Mouse (Mus musculus): ENCODE measurements around the gene Reep3. TPM values are rescaled to one million over a fixed set of nuclear protein-coding genes. Genes with fewer than 3 reads are reported as not detected.

Reep3 gene
- polyA plus RNA-seq, 1 experiment from 2014 or later: 44.9 TPM

GRCm38 (mm10) chr10:67072600-67072999, 24.1 kb downstream of the Reep3 start:
- WGBS: 95% methylated on average over 4 of the region's 4 CpGs
- H3K36me3 ChIP-seq: no peaks in the 10 kb centered on the region; the same call in 1 of the 2 replicates
- no peak overlapping the region for H3K27ac ChIP-seq
- no peak overlapping the region for H3K4me3 ChIP-seq
- H3K4me1 ChIP-seq (replicated peaks): peaks cover 14% of the 10 kb centered on the region
- no peaks in the 10 kb centered on the region for H3K9me3 ChIP-seq
- no peak overlapping the region for H3K9ac ChIP-seq
- H3K27me3 ChIP-seq: no peaks in the 10 kb centered on the region
- ATAC-seq (ENCODE audit: low FRiP score): no peak
- no peak overlapping the region for H3K4me2 ChIP-seq

- no peaks in the 10 kb centered on the region for H3K27me3 ChIP-seq
- H3K4me3 ChIP-seq: no peak overlapping the region
- H3K27ac ChIP-seq: no peak overlapping the region
- no peak overlapping the region for H3K9ac ChIP-seq
- no peak for ATAC-seq (ENCODE audit: low FRiP score)
- H3K36me3 ChIP-seq: no peaks in the 10 kb centered on the region; the same call in 1 of the 2 replicates
- H3K9me3 ChIP-seq: no peaks in the 10 kb centered on the region
- peaks cover 12% of the 10 kb centered on the region for H3K4me1 ChIP-seq (replicated peaks)
- no peak overlapping the region for H3K4me2 ChIP-seq
- 89% methylated on average over 5 of the region's 5 CpGs for WGBS
Measured at GRCm38 (mm10) chr10:67071884-67072283, 24.9 kb downstream of the Reep3 start.

GRCm38 (mm10) chr10:67071389-67071788, 25.4 kb downstream of the Reep3 start:
- H3K27me3 ChIP-seq: no peaks in the 10 kb centered on the region
- H3K36me3 ChIP-seq: no peaks in the 10 kb centered on the region; the same call in 1 of the 2 replicates
- ATAC-seq (ENCODE audit: low FRiP score): no peak
- H3K4me2 ChIP-seq: no peak overlapping the region
- H3K9me3 ChIP-seq: no peaks in the 10 kb centered on the region
- H3K27ac ChIP-seq: no peak overlapping the region
- 80% methylated on average over 4 of the region's 4 CpGs for WGBS
- H3K4me3 ChIP-seq: no peak overlapping the region
- H3K4me1 ChIP-seq (replicated peaks): peaks cover 9% of the 10 kb centered on the region
- H3K9ac ChIP-seq: no peak overlapping the region

GRCm38 (mm10) chr10:67069013-67069412, 27.7 kb downstream of the Reep3 start:
- H3K27ac ChIP-seq: no peak overlapping the region
- peaks cover 14% of the 10 kb centered on the region for H3K4me1 ChIP-seq (replicated peaks)
- no peak for ATAC-seq (ENCODE audit: low FRiP score)
- 96% methylated on average over 10 of the region's 10 CpGs for WGBS
- H3K27me3 ChIP-seq: no peaks in the 10 kb centered on the region
- no peak overlapping the region for H3K9ac ChIP-seq
- H3K4me2 ChIP-seq: no peak overlapping the region
- no peak overlapping the region for H3K4me3 ChIP-seq
- H3K9me3 ChIP-seq: no peaks in the 10 kb centered on the region
- H3K36me3 ChIP-seq: no peaks in the 10 kb centered on the region; the same call in 1 of the 2 replicates

GRCm38 (mm10) chr10:67066421-67066820, 30.3 kb downstream of the Reep3 start:
- Histone ChIP-seq H3K4me1 (replicated peaks) (peaks cover 23% of the 10 kb centered on the region), H3K27ac (peak overlapping the region; percentile 71), H3K9ac (no peak overlapping the region), H3K36me3 (no peaks in the 10 kb centered on the region; the same call in 1 of the 2 replicates), H3K9me3 (no peaks in the 10 kb centered on the region), H3K27me3 (no peaks in the 10 kb centered on the region), H3K4me3 (no peak overlapping the region), H3K4me2 (no peak overlapping the region)
- ATAC-seq (ENCODE audit: low FRiP score): 0 out of 2 replicates have a peak, but pooled peaks have one; percentile 26
- WGBS: 51% methylated on average over 3 of the region's 3 CpGs

GRCm38 (mm10) chr10:67065927-67066326, 30.8 kb downstream of the Reep3 start:
- 21% methylated on average over 5 of the region's 5 CpGs for WGBS
- H3K4me2 ChIP-seq: no peak overlapping the region
- H3K27me3 ChIP-seq: no peaks in the 10 kb centered on the region
- no peak overlapping the region for H3K9ac ChIP-seq
- peak overlapping the region; percentile 71 for H3K27ac ChIP-seq
- H3K4me3 ChIP-seq: no peak overlapping the region
- no peaks in the 10 kb centered on the region for H3K9me3 ChIP-seq
- ATAC-seq (ENCODE audit: low FRiP score): peak; percentile 21; the same call in 1 of the 2 replicates
- H3K4me1 ChIP-seq (replicated peaks): peaks cover 28% of the 10 kb centered on the region
- no peaks in the 10 kb centered on the region; the same call in 1 of the 2 replicates for H3K36me3 ChIP-seq

- Histone ChIP-seq H3K9ac (no peak overlapping the region), H3K4me3 (no peak overlapping the region), H3K27me3 (no peaks in the 10 kb centered on the region), H3K36me3 (no peaks in the 10 kb centered on the region; the same call in 1 of the 2 replicates), H3K4me1 (replicated peaks) (peaks cover 28% of the 10 kb centered on the region), H3K27ac (peak overlapping the region; percentile 71), H3K9me3 (no peaks in the 10 kb centered on the region), H3K4me2 (no peak overlapping the region)
- WGBS: 76% methylated on average over 7 of the region's 7 CpGs
- peak; percentile 2; the same call in 1 of the 2 replicates for ATAC-seq (ENCODE audit: low FRiP score)
Measured at GRCm38 (mm10) chr10:67065277-67065887, 31.4 kb downstream of the Reep3 start.

- Histone ChIP-seq H3K27me3 (no peaks in the 10 kb centered on the region), H3K9me3 (no peaks in the 10 kb centered on the region), H3K36me3 (no peaks in the 10 kb centered on the region), H3K4me2 (peak overlapping the region; percentile 16), H3K27ac (peak overlapping the region; percentile 78), H3K9ac (peak overlapping the region; percentile 35; the same call in 1 of the 2 replicates), H3K4me1 (replicated peaks) (peaks cover 36% of the 10 kb centered on the region), H3K4me3 (no peak overlapping the region)
- whole genome bisulfite sequencing: 53% methylated on average over 4 of the region's 4 CpGs
- no peak for ATAC-seq (ENCODE audit: low FRiP score)
Measured at GRCm38 (mm10) chr10:67061823-67062222, 34.9 kb downstream of the Reep3 start.

GRCm38 (mm10) chr10:67061367-67061801, 35.4 kb downstream of the Reep3 start:
- no peaks in the 10 kb centered on the region for H3K27me3 ChIP-seq
- H3K4me3 ChIP-seq: no peak overlapping the region
- no peaks in the 10 kb centered on the region for H3K9me3 ChIP-seq
- H3K9ac ChIP-seq: 0 out of 2 replicates have a peak overlapping the region, but pooled peaks have one; percentile 35
- H3K36me3 ChIP-seq: no peaks in the 10 kb centered on the region
- ATAC-seq (ENCODE audit: low FRiP score): no peak
- peak overlapping the region; percentile 16 for H3K4me2 ChIP-seq
- peaks cover 37% of the 10 kb centered on the region for H3K4me1 ChIP-seq (replicated peaks)
- 21% methylated on average over 10 of the region's 10 CpGs for WGBS
- H3K27ac ChIP-seq: peak overlapping the region; percentile 78

GRCm38 (mm10) chr10:67058702-67059101, 38.0 kb downstream of the Reep3 start:
- no peaks in the 10 kb centered on the region for H3K9me3 ChIP-seq
- no peaks in the 10 kb centered on the region for H3K36me3 ChIP-seq
- no peak overlapping the region for H3K4me2 ChIP-seq
- no peaks in the 10 kb centered on the region for H3K27me3 ChIP-seq
- H3K27ac ChIP-seq: peak overlapping the region; percentile 5
- 0 out of 2 replicates have a peak, but pooled peaks have one; percentile 21 for ATAC-seq (ENCODE audit: low FRiP score)
- no peak overlapping the region for H3K4me3 ChIP-seq
- peaks cover 35% of the 10 kb centered on the region for H3K4me1 ChIP-seq (replicated peaks)
- 67% methylated on average over 6 of the region's 6 CpGs for WGBS
- H3K9ac ChIP-seq: no peak overlapping the region

GRCm38 (mm10) chr10:67058297-67058696, 38.4 kb downstream of the Reep3 start:
- WGBS: 72% methylated on average over 7 of the region's 7 CpGs
- Histone ChIP-seq H3K4me2 (no peak overlapping the region), H3K4me1 (replicated peaks) (peaks cover 39% of the 10 kb centered on the region), H3K27me3 (no peaks in the 10 kb centered on the region), H3K36me3 (no peaks in the 10 kb centered on the region), H3K9me3 (no peaks in the 10 kb centered on the region), H3K4me3 (no peak overlapping the region), H3K9ac (no peak overlapping the region), H3K27ac (peak overlapping the region; percentile 42)
- 0 out of 2 replicates have a peak, but pooled peaks have one; percentile 19 for ATAC-seq (ENCODE audit: low FRiP score)

GRCm38 (mm10) chr10:67057696-67058095, 39.0 kb downstream of the Reep3 start:
- Histone ChIP-seq H3K4me2 (no peak overlapping the region), H3K9ac (no peak overlapping the region), H3K36me3 (no peaks in the 10 kb centered on the region), H3K27ac (peak overlapping the region; percentile 42), H3K4me3 (no peak overlapping the region), H3K9me3 (no peaks in the 10 kb centered on the region), H3K27me3 (no peaks in the 10 kb centered on the region), H3K4me1 (replicated peaks) (peaks cover 44% of the 10 kb centered on the region)
- 96% methylated on average over 6 of the region's 6 CpGs for WGBS
- no peak for ATAC-seq (ENCODE audit: low FRiP score)

GRCm38 (mm10) chr10:67057208-67057607, 39.5 kb downstream of the Reep3 start:
- Histone ChIP-seq H3K9ac (no peak overlapping the region), H3K9me3 (no peaks in the 10 kb centered on the region), H3K36me3 (no peaks in the 10 kb centered on the region), H3K4me2 (no peak overlapping the region), H3K4me1 (replicated peaks) (peaks cover 45% of the 10 kb centered on the region), H3K27ac (0 out of 2 replicates have a peak overlapping the region, but pooled peaks have one; percentile 42), H3K4me3 (no peak overlapping the region), H3K27me3 (no peaks in the 10 kb centered on the region)
- ATAC-seq (ENCODE audit: low FRiP score): no peak
